Mouse (Mus musculus) neutrophil, adult 83 days (primary cell): ENCODE results near the gene Ereg. TPM values are rescaled to one million over a fixed set of nuclear protein-coding genes. Genes with fewer than 3 reads are reported as not detected.

Source experiments
- total RNA-seq, 2 experiments: library from RNA; stranded (reverse); gene quantifications; one replicate each; pipeline ENCODE4 v1.2.4; 2023

The Ereg gene
- total RNA-seq = not detected

DNA sequence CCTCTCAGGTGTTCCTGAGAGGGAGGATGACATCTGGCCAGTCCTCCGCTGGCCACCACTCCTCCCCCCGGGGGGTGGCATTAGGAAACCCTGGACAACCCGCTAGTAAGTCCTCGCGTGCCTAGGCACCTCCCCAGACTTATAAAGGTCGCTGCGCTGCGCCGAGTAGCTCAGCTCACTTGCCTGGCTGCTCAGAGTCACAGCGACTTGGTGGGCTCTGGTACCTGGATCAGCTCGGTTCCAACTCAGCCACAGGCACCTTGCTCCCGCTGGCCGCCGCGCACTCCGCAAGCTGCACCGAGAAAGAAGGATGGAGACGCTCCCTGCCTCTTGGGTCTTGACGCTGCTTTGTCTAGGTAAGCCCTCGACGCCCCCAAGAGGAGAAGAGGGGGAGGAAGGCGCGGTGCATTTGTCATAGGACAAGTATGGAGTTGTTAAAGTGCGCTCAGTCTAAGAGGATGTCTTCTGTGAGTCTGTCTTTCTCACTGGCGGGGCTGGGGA is at the start of gene Ereg:
TSS of gene Ereg (plus strand) at position 173 of the 501 bp plus-strand sequence.

DNA sequence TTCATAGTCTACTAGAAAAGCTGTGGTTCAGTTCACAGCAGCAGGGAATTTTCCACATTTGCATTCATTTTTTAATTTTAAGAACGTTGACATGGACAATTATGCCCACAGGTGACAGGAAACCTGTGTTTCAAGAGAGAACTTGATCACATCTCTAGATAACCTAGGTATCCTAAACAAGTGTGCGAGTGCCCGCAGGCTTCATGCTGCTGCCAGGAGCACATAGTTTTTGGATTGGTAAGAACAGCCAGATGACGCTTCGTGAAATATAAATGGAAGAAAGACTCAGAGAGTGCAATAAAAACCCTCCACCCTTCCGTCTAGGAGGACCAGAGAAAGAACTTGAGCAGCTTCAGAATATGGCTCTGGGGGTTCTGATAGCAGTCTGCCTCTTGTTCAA is 47.3 kb upstream of the Ereg start, which contains the start of gene Epgn:
TSS of gene Epgn (plus strand) at position 301 of the 400 bp plus-strand sequence.

DNA sequence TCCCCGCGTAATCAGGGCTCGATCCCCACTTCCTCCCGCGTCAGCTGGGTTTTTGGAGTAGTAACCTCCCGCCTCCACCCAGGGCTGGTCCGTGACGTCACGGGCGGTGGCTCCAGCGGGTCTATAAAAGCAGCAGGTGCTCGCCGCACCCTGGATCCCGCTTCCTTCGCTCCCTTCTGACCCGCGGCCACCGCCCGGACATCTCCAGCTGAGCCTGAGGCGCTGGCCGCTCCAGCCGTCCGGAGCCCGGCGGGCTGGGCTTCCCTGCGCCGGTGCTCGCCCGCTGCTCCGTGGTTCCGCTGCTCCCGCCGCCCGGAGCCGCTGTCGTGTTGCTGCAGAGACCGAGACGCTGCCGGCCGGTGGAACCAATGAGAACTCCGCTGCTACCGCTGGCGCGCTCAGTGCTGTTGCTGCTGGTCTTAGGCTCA is 65.0 kb downstream of the Ereg start, which contains the start of gene Areg:
TSS of gene Areg (plus strand) at position 154 of the 428 bp plus-strand sequence.

Other genes with a start within 250 kb of the Ereg start
- 1 to 10 TPM in 1 of 2 experiments, under 1 TPM in 1; 0.31 to 1.3 TPM for gene Cxcl1, start 183.4 kb upstream of the Ereg start, total RNA-seq
- gene Cxcl2, start 170.8 kb upstream of the Ereg start, total RNA-seq = 100 to 1,000 TPM; 247 to 270 TPM
- 1 to 10 TPM; 1.5 to 2.6 TPM for gene Mthfd2l, start 143.5 kb upstream of the Ereg start, total RNA-seq
- not detected for gene Epgn, start 47.2 kb upstream of the Ereg start, total RNA-seq
- 1 to 10 TPM in 1 of 2 experiments, not detected in 1; 1.1 TPM for gene Areg, start 65.0 kb downstream of the Ereg start, total RNA-seq